Mouse (Mus musculus): Measurements from ENCODE around the gene Ovol2. TPM values are rescaled to one million over a fixed set of nuclear protein-coding genes. Genes with fewer than 3 reads are reported as not detected.

The Ovol2 gene
- not detected in 2 replicates for total RNA-seq (2023)

GRCm38 (mm10) chr2:144331401-144332302 is at the start of gene Ovol2:
TSS of gene Ovol2 (minus strand) at chr2:144332146.

GRCm38 (mm10) chr2:144368400-144369019 is 36.6 kb upstream of the Ovol2 start, which contains the start of the genes Kat14 and Pet117:
TSS of gene Kat14 (plus strand) at chr2:144368983.
TSS of gene Pet117 (plus strand) at chr2:144368996.

GRCm38 (mm10) chr2:144270507-144271420 is 61.2 kb downstream of the Ovol2 start, which contains the start of the genes Mgme1 and Snx5:
TSS of gene Mgme1 (plus strand) at chr2:144270663.
TSS of gene Snx5 (minus strand) at chr2:144270906.

Other genes starting within 250 kb of the Ovol2 start
- 3.4 and 3.8 TPM in 2 replicates for gene Mgme1, start 61.5 kb downstream of the Ovol2 start, total RNA-seq (2023)
- 81.9 and 88.9 TPM in 2 replicates for gene Snx5, start 61.2 kb downstream of the Ovol2 start, total RNA-seq (2023)
- 13.1 and 19.7 TPM in 2 replicates for gene Kat14, start 36.8 kb upstream of the Ovol2 start, total RNA-seq (2023)
- 2.9 and 4.8 TPM in 2 replicates for gene Pet117, start 36.9 kb upstream of the Ovol2 start, total RNA-seq (2023)
- 0.11 and 0.41 TPM in 2 replicates for gene Dzank1, start 195.3 kb upstream of the Ovol2 start, total RNA-seq (2023)
- gene Polr3f, start 195.6 kb upstream of the Ovol2 start, total RNA-seq (2023): 31.9 and 39.7 TPM in 2 replicates
- gene Rbbp9, start 218.7 kb upstream of the Ovol2 start, total RNA-seq (2023): 0.77 and 1.2 TPM in 2 replicates
- gene Sec23b, start 224.1 kb upstream of the Ovol2 start, total RNA-seq (2023): 43.5 and 44.7 TPM in 2 replicates